Mouse (Mus musculus) thymus, postnatal 4 days (tissue): Measurements from ENCODE around the gene Usp34.
A peak's percentile ranks its signal among the peaks of the same experiment; 100 is the strongest.
"Not testable (repeated sequence)": the region's sequence is repeated elsewhere in the genome, so short reads cannot be mapped to it uniquely, and the experiment has no call there.

Experiments used
- DNase-seq: peaks from one replicate; pipeline ENCODE4 v3.0.0; 2021

Gene Usp34

DNA sequence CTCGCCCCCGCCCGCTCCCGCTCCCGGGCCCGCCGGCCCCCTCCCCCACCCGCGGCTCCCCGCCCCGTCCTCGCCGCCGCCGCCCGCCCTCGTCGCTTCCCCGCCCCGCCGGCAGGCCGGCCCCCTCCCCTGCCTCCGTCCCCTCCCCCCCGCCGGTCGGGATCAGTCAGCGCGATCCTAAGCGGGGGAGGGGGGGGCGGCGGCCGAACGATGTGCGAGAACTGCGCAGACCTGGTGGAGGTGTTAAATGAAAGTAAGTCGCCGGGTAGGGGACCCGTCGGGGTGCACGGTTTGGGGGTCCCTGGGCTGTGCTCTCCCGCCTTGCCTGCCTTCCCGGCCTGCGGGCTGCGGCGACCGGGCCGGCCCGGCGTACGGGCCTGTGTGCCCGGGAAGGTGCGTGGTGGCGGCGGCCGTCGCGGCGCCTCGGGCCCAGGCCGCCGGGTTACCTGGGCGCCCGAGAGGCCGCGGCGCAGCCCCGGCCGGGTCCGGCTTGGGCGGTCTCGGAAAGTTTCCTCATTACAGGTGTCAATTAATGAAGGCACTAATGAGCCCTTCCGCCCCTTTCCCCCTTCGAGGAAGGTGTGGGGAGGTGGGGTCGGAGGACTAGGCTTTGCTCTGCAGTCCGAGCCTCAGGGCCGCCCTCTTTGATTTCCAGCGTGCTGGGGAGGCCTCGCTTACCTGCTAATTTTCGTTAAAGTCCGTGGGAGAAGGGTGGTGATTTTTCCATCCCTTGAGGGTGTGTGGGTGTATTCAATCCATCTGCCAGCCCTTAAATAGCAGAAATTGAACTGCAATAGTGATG, at the start of gene Usp34:
Usp34 (plus strand) TSS at position 132 of the 802 bp plus-strand sequence.
- DNase-seq: peak; percentile 84

DNA sequence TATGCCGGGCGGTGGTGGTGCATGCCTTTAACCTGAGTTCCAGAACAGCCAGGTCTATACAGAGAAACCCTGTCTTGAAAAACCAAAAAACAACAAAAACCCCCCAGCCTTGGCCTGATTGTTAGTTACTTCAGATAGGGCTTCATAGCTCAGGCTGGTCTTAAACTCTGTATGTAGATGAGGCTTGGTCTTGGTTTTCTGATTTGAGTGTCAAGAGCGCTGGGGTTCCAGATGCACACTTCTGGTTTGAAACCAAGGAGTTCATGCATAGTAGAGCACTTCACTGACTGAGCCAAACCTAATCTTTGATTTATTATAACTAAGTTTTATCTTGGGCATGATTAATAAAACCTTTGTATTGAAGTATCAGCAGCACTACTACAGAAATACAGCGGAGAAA, 47.6 kb upstream of the Usp34 start:
- DNase-seq: no peak

DNA sequence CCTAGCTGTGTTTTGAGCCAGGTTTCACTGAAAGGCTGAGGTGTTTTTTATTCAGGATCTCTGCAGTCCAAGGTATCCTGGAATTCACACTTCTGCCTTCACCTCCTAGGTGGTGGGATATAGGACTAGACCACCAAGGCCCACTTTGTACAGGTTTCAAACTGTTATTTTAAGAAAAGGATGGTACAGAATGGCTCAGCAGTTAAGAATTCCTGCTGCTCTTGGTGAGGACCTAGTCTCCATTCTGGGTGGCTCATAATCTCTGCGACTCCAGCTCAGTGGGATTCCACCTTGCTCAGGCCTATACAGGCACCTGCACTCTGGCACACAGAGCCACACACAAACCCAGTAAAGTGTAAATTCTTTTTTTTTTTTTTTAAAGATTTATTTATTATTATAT, 47.2 kb upstream of the Usp34 start:
- no peak for DNase-seq

DNA sequence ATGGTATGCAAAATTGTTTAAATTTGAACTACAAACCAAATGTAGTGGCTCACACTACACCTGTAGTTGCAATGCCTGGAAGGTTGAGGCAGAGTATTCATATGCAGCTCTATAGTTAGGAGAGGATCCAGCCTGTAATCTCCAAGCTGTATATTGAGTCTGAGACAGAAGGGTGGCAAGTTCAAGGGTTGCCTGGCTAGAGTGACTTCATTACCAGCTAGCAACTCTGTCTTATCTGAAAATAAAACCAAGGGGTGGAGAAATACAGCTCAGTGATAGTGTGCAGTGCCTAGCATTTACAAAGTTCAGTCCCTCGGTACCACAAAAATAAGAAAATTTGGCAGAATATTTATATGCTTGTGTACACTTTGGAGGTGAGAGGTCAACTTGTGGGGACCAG, 46.5 kb upstream of the Usp34 start:
- DNase-seq: no peak

DNA sequence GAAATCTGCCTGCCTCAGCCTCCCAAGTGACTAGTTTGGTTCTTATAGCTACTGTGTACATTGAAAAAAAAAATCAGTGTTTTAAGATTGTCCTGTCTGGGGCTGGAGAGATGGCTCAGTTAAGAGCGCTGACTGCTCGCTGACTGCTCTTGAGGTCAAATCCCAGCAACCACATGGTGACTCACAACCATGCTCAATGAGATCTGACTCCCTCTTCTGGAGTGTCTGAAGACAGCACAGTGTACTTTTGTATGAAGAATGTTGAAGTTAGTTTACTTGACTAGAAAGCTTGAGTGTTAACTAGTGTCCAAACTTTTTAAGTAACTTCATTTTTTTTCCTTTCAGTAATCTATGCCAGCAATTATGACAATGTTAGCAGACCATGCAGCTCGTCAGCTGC, 45.2 kb upstream of the Usp34 start:
- no peak for DNase-seq

DNA sequence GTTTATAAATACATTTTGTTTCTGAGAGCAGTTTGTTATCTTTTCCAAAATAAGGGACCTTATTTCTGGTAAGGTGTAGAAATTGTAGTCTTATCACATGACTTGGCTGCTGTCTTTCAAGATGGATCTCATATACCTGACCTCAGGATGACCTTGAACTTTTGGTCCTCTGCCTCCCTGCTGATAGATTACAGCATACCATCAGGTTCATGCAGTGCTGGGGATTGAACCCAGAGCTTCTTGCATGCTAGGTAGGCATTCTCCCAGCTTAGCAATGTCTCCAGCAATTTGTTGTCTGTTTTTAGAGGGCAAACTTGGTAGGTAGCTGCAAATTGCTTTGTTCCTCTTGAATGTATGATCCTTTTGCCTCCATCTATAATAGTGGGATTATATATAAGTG, 41.7 kb upstream of the Usp34 start:
- no peak for DNase-seq

DNA sequence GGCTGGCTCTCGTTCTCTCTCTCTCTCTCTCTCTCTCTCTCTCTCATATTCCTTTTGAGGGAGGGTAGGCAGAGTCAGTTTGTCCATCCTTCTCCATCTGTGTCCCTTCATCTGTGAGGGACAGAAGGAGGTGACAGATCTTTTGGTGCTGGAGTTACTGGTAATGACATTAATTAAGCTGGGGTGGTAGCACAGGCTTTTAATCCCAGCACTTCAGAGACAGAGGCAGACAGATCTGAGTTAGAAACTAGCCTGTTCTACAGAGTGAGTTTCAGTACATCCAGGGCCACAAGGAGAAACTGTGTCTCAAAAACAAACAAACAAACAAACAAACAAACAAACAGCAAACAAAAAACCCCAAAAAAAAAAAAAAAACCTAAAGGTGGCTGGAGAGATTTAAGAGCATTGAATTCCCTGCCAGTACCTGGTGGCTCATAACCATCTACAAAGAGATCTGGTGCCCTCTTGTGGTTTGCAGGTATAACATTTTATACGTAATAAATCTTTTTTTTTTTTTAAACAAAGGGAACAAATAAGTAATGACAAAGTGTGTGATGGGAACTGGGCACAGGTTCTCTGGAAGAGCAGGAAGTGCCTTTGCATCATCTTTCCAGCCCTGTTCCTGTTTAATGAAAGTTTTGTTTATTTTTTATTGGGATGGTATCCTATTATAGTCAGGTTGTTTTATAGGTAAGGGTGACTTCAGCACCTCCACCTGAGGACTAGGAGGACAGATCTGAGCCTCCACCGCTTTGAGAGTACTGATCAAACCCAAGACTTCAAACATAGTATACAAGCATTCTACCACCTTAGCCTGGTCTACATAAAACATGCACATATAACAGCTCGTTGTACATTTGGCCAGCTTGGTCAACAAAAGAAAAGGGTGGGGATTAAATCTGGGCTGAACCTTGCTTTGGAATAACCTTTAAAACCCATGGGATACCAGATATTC, 34.6 kb upstream of the Usp34 start:
- peak; percentile 32 for DNase-seq

DNA sequence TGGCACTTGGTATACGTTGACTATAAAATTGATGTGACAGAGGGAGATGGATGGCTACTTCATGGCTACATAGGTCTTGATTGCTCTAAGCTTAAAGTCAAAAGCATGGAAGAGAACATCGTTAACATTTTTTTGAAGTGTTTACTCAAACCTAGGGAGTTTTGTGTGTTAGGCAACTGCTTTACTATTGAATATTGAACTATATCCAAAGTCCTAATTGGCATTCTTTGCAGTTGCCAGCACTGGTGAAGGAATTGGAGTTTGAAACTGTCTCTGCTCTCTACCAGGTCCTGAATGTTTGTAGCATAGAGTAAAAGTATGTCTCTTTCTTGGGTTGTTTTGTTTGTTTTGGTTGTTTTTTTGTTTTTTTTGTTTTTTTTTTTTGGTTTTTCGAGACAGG, 30.9 kb upstream of the Usp34 start:
- DNase-seq: no peak

DNA sequence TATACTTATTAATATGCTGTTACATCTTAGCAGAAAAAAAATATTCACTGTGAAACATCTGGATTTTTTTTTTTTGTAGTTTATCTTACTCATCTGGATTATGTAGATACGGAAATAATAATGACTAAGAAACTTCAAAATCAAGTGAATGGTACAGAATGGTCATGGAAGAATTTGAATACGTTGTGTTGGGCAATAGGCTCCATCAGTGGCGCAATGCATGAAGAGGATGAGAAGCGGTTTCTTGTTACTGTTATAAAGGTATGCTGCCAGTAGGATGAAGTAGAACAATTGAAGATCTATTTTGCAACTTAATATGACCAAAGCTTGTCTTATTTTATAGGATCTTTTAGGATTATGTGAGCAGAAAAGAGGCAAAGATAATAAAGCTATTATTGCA, 22.2 kb upstream of the Usp34 start:
- no peak for DNase-seq

DNA sequence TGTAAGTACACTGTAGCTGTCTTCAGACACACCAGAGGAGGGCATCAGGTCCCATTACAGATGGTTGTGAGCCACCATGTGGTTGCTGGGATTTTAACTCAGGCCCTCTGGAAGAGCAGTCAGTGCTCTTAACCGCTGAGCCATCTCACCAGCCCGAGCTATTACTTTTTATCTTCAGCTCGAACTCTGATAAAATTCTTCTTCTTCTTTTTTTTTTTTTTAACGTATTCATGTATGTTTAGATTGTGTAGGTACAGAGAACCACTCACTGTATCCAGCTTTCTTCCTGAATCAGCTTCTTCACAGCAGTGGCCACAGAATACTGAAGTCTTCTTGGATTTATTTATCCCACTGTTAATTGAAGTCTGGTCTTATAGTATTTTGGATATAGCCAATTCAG, 17.8 kb upstream of the Usp34 start:
- not testable (repeated sequence) for DNase-seq

DNA sequence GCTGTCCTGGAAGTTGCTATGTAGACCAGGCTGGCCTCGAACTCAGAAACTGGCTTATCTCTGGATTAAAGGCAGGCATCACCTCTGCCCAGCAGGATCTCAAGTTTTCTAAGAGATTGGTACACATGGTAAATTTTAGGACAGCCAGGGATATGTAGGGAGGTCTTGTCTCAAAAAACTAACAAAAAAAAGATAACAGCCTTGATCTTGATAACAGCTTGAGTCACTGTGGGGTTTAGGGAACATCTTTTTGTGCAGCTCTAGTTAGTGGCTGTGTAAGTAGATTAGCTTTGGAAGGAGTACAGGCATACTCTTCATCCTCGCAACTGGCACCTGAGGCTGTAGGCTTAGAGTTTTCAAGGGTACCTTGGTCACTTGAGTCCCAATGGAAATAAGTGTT, 9.3 kb upstream of the Usp34 start:
- no peak for DNase-seq

DNA sequence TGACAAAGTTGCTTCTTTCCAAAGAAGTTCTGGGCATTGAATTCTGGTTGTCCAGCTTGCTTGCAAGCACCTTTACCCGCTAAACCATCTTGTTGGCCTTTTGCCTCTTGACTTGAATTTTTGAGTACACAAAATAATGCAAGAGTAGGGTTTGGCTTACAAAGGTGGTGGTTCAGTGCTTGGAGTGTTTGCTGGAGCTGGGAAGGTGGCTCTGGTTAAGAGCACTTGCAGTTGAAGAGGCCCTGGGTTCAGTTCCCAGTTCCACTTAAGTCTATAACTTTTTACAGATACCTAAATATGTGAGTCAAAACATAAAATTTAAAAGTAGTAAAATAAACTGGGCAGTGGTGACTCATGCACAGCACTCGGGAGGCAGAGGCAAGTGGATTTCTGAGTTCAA, 8.4 kb upstream of the Usp34 start:
- no peak for DNase-seq

DNA sequence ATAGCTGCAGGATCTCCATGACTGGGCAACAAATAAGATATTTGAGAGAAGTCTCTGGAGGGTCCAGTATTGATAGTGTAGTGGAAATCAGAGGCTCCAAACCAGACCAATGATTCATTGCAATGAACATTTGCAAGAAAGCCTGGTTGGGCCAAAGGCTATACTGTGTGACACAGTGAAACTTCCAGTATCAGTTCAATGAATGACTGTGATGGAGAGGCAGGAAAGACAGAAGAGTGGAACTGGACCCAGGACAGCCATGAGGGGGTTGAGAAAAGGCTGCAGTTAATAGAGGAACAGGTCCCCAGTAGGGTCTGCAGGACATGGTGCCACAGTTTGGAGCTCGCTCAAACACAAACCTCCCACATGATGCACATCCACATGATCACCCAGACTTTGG, 6.8 kb upstream of the Usp34 start:
- no peak for DNase-seq

DNA sequence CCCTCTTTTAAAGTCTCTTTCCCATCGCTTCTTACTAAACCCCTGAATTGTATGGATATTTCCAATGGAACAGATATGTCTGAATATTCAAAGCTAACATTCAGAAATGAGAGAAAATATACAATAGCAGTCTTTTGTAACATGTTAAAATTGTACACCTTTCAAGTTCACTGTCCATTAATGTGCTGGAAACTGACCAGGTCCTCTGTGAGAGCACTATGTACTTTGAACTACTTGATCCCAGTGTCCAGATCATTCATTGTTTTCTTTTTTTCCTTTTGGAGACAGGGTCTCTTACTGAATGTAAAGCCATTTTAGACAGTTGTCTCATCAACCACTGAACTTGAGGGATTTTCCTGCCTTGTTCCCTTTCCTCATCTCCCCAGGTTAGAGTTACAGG, 3.6 kb upstream of the Usp34 start:
- no peak for DNase-seq

DNA sequence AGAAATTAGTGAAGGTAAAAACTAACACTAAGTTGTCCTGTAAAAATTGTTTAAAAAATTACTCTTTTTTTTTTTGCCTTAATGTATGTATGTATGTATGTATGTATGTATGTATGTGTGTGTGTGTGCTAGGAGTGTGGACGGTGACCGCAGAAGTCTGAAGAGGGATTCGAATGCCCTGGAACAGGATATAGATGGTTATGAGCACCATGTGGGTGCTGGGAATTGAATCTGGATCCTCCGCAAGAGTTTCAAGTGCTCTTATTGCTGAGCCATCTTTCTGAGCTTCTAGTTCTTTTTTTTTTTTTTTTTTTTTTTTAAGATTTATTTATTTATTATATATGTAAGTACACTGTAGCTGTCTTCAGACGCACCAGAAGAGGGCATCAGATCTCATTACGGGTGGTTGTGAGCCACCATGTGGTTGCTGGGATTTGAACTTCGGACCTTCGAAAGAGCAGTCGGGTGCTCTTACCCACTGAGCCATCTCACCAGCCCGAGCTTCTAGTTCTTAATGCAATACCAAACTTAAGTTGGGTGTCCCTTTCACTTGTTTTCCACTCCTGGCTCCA, 1.5 kb upstream of the Usp34 start:
- DNase-seq: peak; percentile 11

DNA sequence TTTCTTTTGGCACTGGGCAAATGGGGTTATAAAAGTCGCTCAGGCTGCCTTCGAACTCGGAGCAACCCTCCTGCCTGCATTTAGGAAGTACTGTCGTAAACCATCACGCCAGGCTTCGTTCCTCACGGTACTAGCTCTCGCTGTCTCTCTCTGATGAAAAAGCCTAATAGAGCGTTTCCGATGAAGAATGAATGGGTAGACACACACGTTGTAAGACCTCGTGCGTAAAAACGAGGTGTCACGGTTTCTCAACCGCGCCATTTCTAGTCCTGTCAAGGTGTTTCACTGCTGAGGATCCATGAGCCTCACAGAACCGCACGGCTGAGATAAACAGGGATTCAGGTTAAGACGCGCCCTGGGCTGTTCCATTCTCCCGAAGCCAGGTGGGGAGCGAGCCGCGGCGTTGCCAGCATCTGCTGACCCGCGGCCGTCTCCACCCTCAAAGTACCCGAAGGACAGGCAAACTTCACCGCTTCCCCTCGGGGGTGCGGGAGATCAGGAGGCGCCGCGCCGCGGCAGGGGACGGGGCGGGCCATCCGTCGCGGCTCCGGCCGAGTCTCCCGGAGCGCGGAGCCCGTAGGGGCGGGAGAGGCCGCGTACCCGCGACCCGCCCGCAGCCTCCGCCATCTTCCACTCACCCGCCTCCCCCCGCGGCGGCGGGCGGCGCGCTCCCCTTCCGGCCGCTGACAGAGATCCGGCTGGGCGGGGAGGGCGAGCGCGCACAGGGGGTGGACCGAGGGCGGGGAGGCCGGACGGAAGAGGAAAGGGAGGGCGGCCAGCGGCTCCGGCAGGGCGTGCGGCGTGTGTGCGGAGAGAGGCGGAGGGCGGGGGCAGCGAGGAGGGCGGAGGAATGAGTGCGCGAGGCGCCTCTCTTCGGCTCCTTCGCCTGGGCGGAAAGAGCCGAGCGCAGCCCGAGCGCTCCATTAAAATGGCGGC, 754 bp upstream of the Usp34 start:
- DNase-seq: peak; percentile 94

DNA sequence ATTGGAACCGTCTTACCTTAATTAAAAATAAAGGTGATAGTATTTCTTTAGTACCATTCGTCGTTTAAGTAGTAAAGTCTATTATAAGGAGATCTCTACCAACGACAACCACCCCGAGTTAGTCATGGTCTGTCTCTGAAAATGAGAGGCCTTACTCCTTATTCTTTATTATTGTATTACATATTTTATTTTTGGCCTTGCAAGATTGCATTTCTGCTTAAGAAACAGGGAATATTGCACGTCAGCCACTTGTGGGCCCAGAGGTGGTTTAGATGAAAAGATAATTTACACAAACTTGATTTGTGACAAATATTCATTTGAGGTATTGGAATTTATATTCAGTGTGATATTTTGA, 848 bp downstream of the Usp34 start:
- no peak for DNase-seq

DNA sequence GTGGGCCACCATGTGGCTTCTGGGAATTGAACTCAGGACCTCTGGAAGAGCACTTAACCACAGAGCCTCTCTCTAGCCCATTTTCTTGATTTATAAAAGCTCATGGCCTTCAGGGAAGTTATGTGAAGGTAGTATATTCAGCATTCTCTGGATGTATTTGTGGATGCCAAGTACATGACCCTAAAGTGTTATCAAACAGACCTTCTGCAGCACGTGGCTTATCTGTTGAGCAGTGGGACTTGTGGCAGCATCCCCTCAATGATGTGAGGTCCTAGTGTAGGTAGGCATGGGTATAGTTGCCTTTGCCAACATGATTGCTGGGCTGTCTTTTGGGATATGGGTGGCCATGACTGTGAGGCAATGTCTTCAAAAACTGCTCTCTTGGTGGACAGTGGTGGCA, 6.8 kb downstream of the Usp34 start:
- DNase-seq: no peak

DNA sequence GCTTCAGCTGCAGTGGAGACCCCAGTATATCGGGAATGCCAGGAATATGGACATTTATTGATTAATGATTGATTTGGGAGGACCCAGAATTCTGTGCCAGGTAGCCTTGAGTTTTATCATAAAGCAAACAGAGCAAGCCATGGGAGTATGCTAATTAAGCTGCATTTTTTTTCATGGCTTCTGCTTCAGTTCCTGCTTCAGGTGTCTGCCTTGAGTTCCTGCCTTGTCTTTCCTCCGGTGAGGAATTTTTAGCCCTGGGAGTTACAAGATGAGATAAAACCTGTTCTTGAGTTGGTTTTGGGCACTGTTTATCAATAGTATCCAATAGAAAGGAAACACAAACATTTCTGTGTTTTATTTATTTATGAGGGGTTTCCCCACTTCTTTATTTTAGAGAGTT, 22.7 kb downstream of the Usp34 start:
- DNase-seq: no peak

DNA sequence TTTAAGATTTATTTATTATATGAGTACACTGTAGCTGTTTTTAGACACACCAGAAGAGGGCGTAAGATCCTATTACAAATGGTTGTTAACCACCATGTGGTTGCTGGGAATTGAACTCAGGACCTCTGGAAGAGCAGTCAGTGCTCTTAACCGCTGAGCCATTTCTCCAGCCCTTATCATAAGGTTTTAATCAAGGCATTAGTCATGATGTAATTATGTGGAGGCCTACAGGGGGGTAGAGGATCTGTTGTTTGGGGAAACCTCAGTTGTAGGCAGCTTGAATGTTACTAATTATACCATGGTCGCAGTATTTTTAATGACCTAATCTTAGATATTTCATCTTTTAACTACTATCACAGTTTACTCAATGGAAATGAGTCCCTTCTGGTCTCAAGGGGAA, 25.4 kb downstream of the Usp34 start:
- no peak for DNase-seq

DNA sequence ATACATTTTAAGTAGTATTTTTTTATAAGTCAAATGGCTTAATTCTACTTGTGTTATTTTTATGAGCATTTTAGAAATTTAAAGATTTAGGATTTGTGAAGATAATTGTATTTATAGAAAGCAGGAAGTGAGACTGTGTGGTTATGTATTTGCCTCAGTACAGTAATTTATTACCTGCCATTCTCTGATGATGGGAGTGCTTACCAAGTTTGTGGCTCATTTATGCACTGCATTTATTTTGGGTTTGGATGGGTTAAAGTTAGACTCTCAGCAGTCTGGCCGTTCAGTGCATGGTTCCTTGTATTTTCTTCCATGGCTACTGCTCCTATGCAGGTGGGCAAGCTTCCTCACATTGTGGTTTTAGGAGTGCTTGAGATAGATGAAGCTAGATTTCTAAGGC, 28.5 kb downstream of the Usp34 start:
- DNase-seq: no peak

DNA sequence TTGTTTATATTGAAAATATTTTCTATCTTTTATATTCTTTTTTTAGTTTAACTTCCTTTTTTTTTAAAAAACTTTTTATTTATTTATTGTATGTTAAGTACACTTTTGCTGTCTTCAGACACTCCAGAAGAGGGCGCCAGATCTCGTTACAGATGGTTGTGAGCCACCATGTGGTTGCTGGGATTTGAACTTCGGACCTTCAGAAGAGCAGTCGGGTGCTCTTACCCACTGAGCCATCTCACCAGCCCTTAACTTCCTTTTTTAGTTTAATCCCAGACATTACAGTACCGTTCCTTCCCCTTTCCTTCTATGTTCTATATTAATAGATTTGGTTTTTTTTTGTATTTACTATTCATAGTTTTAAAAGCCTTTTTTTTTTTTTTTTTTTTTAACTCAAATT, 50.5 kb downstream of the Usp34 start:
- not testable (repeated sequence) for DNase-seq
